Mouse (Mus musculus) skeletal muscle tissue, postnatal 0 days (tissue): ENCODE results near the gene Btn1a1. TPM values are rescaled to one million over a fixed set of nuclear protein-coding genes. Genes with fewer than 3 reads are reported as not detected.

Source experiments
- polyA plus RNA-seq: library from polyadenylated mRNA; unstranded; fragments of >200 nt; fragmentation: Nextera tagmentation; extraction: Ambion mirVana; gene quantifications from 2 replicates; pipeline ENCODE4 v1.2.1, GENCODE M21; 2015

Gene Btn1a1
- not detected in 2 replicates for polyA plus RNA-seq

GRCm38 (mm10) chr13:23465600-23466109 lies at the start of gene Btn1a1:
Btn1a1 (minus strand) TSS chr13:23465901.

GRCm38 (mm10) chr13:23488400-23489322 lies 23.0 kb upstream of the Btn1a1 start, which contains the start of gene Btn2a2:
Btn2a2 (minus strand) TSS chr13:23488857.

GRCm38 (mm10) chr13:23423286-23424051 lies 42.2 kb downstream of the Btn1a1 start, which contains the start of gene Abt1:
Abt1 (minus strand) TSS chr13:23423866.

Other genes with a start within 250 kb of the Btn1a1 start
- gene Vmn1r222, start 230.0 kb downstream of the Btn1a1 start, polyA plus RNA-seq, result not detected in 2 replicates
- not detected in 2 replicates for gene Vmn1r223, start 218.8 kb downstream of the Btn1a1 start, polyA plus RNA-seq
- gene Zfp322a, start 96.7 kb downstream of the Btn1a1 start, polyA plus RNA-seq, result 18.7 and 18.8 TPM in 2 replicates
- gene Abt1, start 42.0 kb downstream of the Btn1a1 start, polyA plus RNA-seq, result 8.7 and 9.1 TPM in 2 replicates
- 0.07 TPM in 1 of 2 replicates, not detected in the other for gene Btn2a2, start 23.0 kb upstream of the Btn1a1 start, polyA plus RNA-seq
- gene Hist1h4h, start 65.1 kb upstream of the Btn1a1 start, polyA plus RNA-seq, result 38.5 and 44.1 TPM in 2 replicates
- gene Hist1h2af, start 68.0 kb upstream of the Btn1a1 start, polyA plus RNA-seq, result 1.8 and 3.4 TPM in 2 replicates
- gene Hist1h3g, start 69.5 kb upstream of the Btn1a1 start, polyA plus RNA-seq, result 1.00 and 1.2 TPM in 2 replicates
- gene Hist1h2bh, start 77.5 kb upstream of the Btn1a1 start, polyA plus RNA-seq, result 0.44 and 0.72 TPM in 2 replicates
- gene Hist1h3f, start 78.2 kb upstream of the Btn1a1 start, polyA plus RNA-seq, result 0.50 and 0.59 TPM in 2 replicates
- gene Hist1h4f, start 85.7 kb upstream of the Btn1a1 start, polyA plus RNA-seq, result 0.80 TPM in 1 of 2 replicates, not detected in the other
- gene Hist1h1d, start 87.4 kb upstream of the Btn1a1 start, polyA plus RNA-seq, result 0.58 and 0.85 TPM in 2 replicates
- 2.3 and 2.8 TPM in 2 replicates for gene Hist1h3e, start 96.5 kb upstream of the Btn1a1 start, polyA plus RNA-seq
- gene Hist1h2ae, start 105.3 kb upstream of the Btn1a1 start, polyA plus RNA-seq, result 20.1 and 21.8 TPM in 2 replicates
- 3.8 and 4.3 TPM in 2 replicates for gene Hist1h2bg, start 105.5 kb upstream of the Btn1a1 start, polyA plus RNA-seq
- gene Hist1h2bf, start 108.3 kb upstream of the Btn1a1 start, polyA plus RNA-seq, result 1.8 and 2.3 TPM in 2 replicates
- gene Hist1h2ad, start 108.5 kb upstream of the Btn1a1 start, polyA plus RNA-seq, result 0.91 TPM in 2 replicates
- 4.4 and 4.9 TPM in 2 replicates for gene Hist1h3d, start 109.9 kb upstream of the Btn1a1 start, polyA plus RNA-seq
- 25.5 and 29.4 TPM in 2 replicates for gene Hist1h4d, start 115.7 kb upstream of the Btn1a1 start, polyA plus RNA-seq
- gene Hist1h2be, start 155.2 kb upstream of the Btn1a1 start, polyA plus RNA-seq, result 4.5 and 5.7 TPM in 2 replicates
- 12.7 and 15.0 TPM in 2 replicates for gene Hist1h1e, start 156.7 kb upstream of the Btn1a1 start, polyA plus RNA-seq
- gene Hist1h2ac, start 218.0 kb upstream of the Btn1a1 start, polyA plus RNA-seq, result 0.88 and 1.4 TPM in 2 replicates
- 186 and 234 TPM in 2 replicates for gene Hist1h2bc, start 218.3 kb upstream of the Btn1a1 start, polyA plus RNA-seq
- not detected in 2 replicates for gene Hist1h1t, start 229.9 kb upstream of the Btn1a1 start, polyA plus RNA-seq
- gene Hist1h4c, start 232.6 kb upstream of the Btn1a1 start, polyA plus RNA-seq, result 1.3 and 2.7 TPM in 2 replicates
- gene Hfe, start 245.0 kb upstream of the Btn1a1 start, polyA plus RNA-seq, result 9.6 and 16.8 TPM in 2 replicates